Mouse (Mus musculus) liver, adult 2 months (tissue): Measurements from ENCODE around the gene Nr1h5.

ENCODE experiments used
- CTCF ChIP-seq: fragments of 200-500 bp; IDR thresholded peaks from 2 replicates; pipeline ENCODE4 v1.5.1; 2011; ENCODE audit warnings: low read depth, low read length, control low read depth
- POLR2A ChIP-seq: fragments of 200-500 bp; IDR thresholded peaks from 2 replicates; pipeline ENCODE4 v1.6.1; 2011; ENCODE audit warnings: low read length, control low read depth; ENCODE audit not compliant: insufficient read depth; ENCODE audit errors: extremely low read depth

DNA sequence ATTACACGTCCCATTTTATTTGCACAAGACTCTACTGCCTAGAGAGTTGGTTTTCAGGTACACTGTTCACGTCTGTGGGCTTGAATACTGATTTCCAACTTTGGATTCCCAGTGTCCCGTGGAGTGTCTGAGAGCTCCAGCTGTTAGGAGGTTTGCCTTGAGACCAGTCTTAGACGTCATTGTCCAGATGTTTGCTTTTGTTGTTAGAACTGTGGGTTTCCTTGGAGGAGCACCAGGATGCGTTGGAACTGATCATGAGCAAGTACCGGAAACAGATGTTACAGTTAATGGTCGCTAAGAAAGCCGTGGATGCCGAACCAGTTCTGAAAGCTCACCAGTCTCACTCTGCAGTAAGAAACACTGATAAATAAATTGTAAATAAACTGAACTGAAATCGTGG lies 33.1 kb upstream of the Nr1h5 start:
- no peak for TF ChIP-seq CTCF
- no peak for TF ChIP-seq POLR2A
